Mouse (Mus musculus): Measurements from ENCODE around the gene Parm1. TPM values are rescaled to one million over a fixed set of nuclear protein-coding genes. Genes with fewer than 3 reads are reported as not detected.

Gene Parm1
- polyA plus RNA-seq, 1 experiment = 0.99 TPM

DNA sequence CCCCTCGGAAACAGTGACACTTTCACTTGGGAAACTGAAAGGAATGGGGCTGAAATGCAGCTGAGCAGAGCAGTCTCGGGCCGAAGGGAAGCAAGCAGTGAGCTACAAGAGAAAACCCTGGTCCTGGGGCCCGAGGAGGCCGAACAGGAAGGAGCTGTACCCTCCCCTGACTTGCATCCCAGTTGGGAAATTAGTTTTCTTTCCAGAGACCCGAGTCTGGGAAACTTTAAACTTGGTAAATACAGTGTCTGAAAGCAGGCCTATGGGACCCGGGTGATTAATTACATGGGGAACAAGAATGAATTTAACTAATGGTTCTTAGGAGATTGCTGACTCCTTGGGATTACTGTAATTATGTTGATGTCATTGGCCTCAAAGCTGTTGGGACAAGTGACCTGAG is 85.9 kb downstream of the Parm1 start:
- Histone ChIP-seq H3K36me3 (ENCODE audit: control insufficient read depth, insufficient read depth, low read length) (no peaks in the 10 kb centered on the region), H3K4me1 (ENCODE audit: control insufficient read depth, insufficient read depth, low read length) (no peaks in the 10 kb centered on the region), H3K4me3 (ENCODE audit: control insufficient read depth, low read depth, low read length) (no peak overlapping the region), H3K27ac (ENCODE audit: control insufficient read depth, insufficient read depth, low read depth, low read length) (no peak overlapping the region), H3K27me3 (ENCODE audit: control insufficient read depth, insufficient read depth, low read length) (no peaks in the 10 kb centered on the region)
- TF ChIP-seq POLR2A (IDR thresholded peaks at IDR 0.05; ENCODE audit: control insufficient read depth, low read depth, low read length) = no peak

DNA sequence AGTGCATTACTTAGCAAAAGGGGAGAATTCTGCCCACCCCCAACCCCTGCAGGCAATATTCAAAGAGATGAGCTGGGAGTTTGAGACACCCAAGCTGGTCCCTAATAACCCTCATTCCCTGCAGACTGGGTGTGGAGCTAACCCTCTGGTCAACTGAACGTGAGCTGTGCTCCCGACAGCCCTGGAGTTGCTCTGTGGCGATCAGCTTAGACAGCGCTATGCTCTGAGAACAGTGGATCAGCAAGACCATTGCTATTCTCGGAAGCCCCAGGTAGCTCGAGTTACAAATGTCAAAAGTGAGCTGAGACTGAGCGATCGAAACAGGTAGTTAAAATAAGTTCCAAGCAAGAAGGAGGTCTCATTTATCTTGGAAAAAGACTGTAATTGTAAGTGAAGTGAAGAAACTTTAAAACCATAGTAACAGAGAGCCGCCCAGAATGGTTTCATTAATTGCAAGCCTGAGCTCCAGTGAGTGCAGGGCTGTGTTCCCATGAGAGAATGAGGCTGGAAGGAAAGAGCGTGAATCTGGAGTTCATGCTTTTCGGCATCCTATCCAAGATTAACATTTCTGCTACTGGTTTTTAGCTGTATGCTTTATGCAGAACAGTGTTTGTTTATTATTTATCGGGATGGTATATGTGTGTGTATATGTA is 86.5 kb downstream of the Parm1 start:
- Histone ChIP-seq H3K36me3 (ENCODE audit: control insufficient read depth, insufficient read depth, low read length) (no peaks in the 10 kb centered on the region), H3K27ac (ENCODE audit: control insufficient read depth, insufficient read depth, low read depth, low read length) (no peak overlapping the region), H3K27me3 (ENCODE audit: control insufficient read depth, insufficient read depth, low read length) (no peaks in the 10 kb centered on the region), H3K4me1 (ENCODE audit: control insufficient read depth, insufficient read depth, low read length) (no peaks in the 10 kb centered on the region), H3K4me3 (ENCODE audit: control insufficient read depth, low read depth, low read length) (no peak overlapping the region)
- TF ChIP-seq CTCF (IDR thresholded peaks at IDR 0.05; ENCODE audit: control insufficient read depth, insufficient read depth, insufficient replicate concordance, low read depth, low read length) (no peak), POLR2A (IDR thresholded peaks at IDR 0.05; ENCODE audit: control insufficient read depth, low read depth, low read length) (no peak)

DNA sequence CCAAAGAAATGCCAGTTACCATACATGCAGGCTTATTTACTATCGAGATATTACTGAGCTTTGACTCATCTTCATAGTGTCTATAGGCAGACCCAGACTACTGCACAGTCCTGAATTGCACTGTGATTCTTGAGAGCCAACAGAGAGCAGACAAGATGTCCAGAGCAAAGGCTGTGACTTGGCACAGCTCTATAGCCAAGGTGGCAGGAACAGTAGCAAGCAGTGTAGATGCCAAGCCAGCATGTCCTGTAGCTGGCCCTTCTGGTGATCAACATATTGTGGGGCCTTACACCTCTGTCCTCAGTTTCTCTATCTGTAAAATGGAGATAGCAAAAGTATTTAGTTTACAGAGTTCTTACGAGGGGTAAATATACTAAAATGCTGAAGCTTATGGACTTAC is 89.8 kb downstream of the Parm1 start:
- no peaks in the 10 kb centered on the region for H3K4me1 ChIP-seq (ENCODE audit: control insufficient read depth, insufficient read depth, low read length)
- TF ChIP-seq CTCF (IDR thresholded peaks at IDR 0.05; ENCODE audit: control insufficient read depth, insufficient read depth, insufficient replicate concordance, low read depth, low read length) (no peak), POLR2A (IDR thresholded peaks at IDR 0.05; ENCODE audit: control insufficient read depth, low read depth, low read length) (no peak)
- no peak overlapping the region for H3K4me3 ChIP-seq (ENCODE audit: control insufficient read depth, low read depth, low read length)
- no peaks in the 10 kb centered on the region for H3K27me3 ChIP-seq (ENCODE audit: control insufficient read depth, insufficient read depth, low read length)
- H3K27ac ChIP-seq (ENCODE audit: control insufficient read depth, insufficient read depth, low read depth, low read length) = no peak overlapping the region
- no peaks in the 10 kb centered on the region for H3K36me3 ChIP-seq (ENCODE audit: control insufficient read depth, insufficient read depth, low read length)

- no peak overlapping the region for H3K4me3 ChIP-seq (ENCODE audit: control insufficient read depth, low read depth, low read length)
- H3K27me3 ChIP-seq (ENCODE audit: control insufficient read depth, insufficient read depth, low read length) = no peaks in the 10 kb centered on the region
- TF ChIP-seq POLR2A (IDR thresholded peaks at IDR 0.05; ENCODE audit: control insufficient read depth, low read depth, low read length) = no peak
- TF ChIP-seq CTCF (IDR thresholded peaks at IDR 0.05; ENCODE audit: control insufficient read depth, insufficient read depth, insufficient replicate concordance, low read depth, low read length) = no peak
- H3K4me1 ChIP-seq (ENCODE audit: control insufficient read depth, insufficient read depth, low read length) = no peaks in the 10 kb centered on the region
- H3K27ac ChIP-seq (ENCODE audit: control insufficient read depth, insufficient read depth, low read depth, low read length) = no peak overlapping the region
- H3K36me3 ChIP-seq (ENCODE audit: control insufficient read depth, insufficient read depth, low read length) = no peaks in the 10 kb centered on the region
Measured at GRCm38 (mm10) chr5:91607841-91608240, 90.4 kb downstream of the Parm1 start.

DNA sequence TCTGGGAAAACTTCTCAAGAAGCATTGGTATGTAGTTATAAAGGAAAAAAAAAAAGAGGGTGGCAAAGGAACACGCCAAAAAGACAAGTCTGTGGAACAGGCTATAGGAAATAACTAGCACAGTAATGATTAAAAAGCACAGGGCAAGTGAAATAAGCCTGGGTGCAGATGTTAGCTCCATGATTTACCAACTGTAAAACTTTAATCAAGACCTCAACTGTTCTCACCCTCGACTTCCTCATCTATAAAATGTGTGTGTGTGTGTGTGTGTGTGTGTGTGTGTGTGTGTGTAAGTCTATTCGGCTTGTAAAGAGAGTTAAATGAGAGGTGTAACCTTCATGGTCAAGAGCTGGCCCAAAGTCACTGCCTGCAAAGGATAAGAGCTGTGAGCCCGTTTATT is 91.6 kb downstream of the Parm1 start:
- no peaks in the 10 kb centered on the region for H3K27me3 ChIP-seq (ENCODE audit: control insufficient read depth, insufficient read depth, low read length)
- no peak overlapping the region for H3K4me3 ChIP-seq (ENCODE audit: control insufficient read depth, low read depth, low read length)
- no peak overlapping the region for H3K27ac ChIP-seq (ENCODE audit: control insufficient read depth, insufficient read depth, low read depth, low read length)
- no peaks in the 10 kb centered on the region for H3K4me1 ChIP-seq (ENCODE audit: control insufficient read depth, insufficient read depth, low read length)
- no peaks in the 10 kb centered on the region for H3K36me3 ChIP-seq (ENCODE audit: control insufficient read depth, insufficient read depth, low read length)
- no peak for TF ChIP-seq CTCF (IDR thresholded peaks at IDR 0.05; ENCODE audit: control insufficient read depth, insufficient read depth, insufficient replicate concordance, low read depth, low read length)

DNA sequence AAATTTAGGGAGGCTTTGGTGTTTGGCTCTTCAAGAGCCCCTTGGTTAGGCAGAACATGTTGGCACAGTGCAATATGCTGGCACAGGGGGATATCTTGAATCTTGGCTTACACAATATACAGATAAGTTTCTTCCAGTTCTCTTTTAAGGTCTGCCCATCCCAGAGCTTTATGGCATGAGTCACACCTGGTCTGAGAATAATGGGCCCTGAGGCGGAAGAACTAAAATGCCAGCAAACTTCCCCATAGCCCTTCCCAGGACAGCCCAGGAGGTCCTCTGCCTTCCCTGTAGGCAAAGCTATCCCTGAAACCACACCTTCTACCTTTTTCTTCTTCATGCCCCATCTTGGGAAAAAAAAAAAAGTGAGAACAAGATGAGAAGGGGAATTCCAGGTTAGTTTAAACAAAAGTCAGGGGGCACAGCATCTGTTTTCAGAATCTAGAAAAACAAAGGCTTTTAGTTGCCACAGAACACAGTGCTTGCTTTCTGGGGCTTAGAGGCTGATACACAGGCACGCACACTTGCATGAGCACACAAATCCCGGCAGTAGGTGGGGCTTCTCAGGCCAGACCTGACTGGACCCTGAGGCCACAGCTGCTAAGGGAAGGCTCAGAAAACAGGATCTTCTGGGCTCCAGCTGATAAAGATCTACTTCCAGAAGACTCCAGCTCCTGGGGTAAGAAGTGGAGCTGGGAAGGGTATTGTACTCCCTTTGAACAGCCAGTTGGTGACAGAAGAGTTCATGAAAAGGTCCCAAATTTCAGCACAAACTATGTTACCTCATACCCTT is 92.3 kb downstream of the Parm1 start:
- Histone ChIP-seq H3K36me3 (ENCODE audit: control insufficient read depth, insufficient read depth, low read length) (no peaks in the 10 kb centered on the region), H3K4me3 (ENCODE audit: control insufficient read depth, low read depth, low read length) (no peak overlapping the region), H3K27ac (ENCODE audit: control insufficient read depth, insufficient read depth, low read depth, low read length) (no peak overlapping the region), H3K4me1 (ENCODE audit: control insufficient read depth, insufficient read depth, low read length) (no peaks in the 10 kb centered on the region), H3K27me3 (ENCODE audit: control insufficient read depth, insufficient read depth, low read length) (no peaks in the 10 kb centered on the region)
- TF ChIP-seq POLR2A (IDR thresholded peaks at IDR 0.05; ENCODE audit: control insufficient read depth, low read depth, low read length) = no peak
- no peak for TF ChIP-seq CTCF (IDR thresholded peaks at IDR 0.05; ENCODE audit: control insufficient read depth, insufficient read depth, insufficient replicate concordance, low read depth, low read length)

GRCm38 (mm10) chr5:91610499-91610898 is 93.1 kb downstream of the Parm1 start:
- Histone ChIP-seq H3K36me3 (ENCODE audit: control insufficient read depth, insufficient read depth, low read length) (no peaks in the 10 kb centered on the region), H3K27me3 (ENCODE audit: control insufficient read depth, insufficient read depth, low read length) (no peaks in the 10 kb centered on the region), H3K4me3 (ENCODE audit: control insufficient read depth, low read depth, low read length) (no peak overlapping the region), H3K4me1 (ENCODE audit: control insufficient read depth, insufficient read depth, low read length) (no peaks in the 10 kb centered on the region), H3K27ac (ENCODE audit: control insufficient read depth, insufficient read depth, low read depth, low read length) (no peak overlapping the region)
- TF ChIP-seq POLR2A (IDR thresholded peaks at IDR 0.05; ENCODE audit: control insufficient read depth, low read depth, low read length) (no peak), CTCF (IDR thresholded peaks at IDR 0.05; ENCODE audit: control insufficient read depth, insufficient read depth, insufficient replicate concordance, low read depth, low read length) (no peak)
